Mouse (Mus musculus): ENCODE measurements around the gene Lama4. TPM values are rescaled to one million over a fixed set of nuclear protein-coding genes. Genes with fewer than 3 reads are reported as not detected.

Gene Lama4
- polyA plus RNA-seq, 3 experiments from 2014 or later, result not detected

DNA sequence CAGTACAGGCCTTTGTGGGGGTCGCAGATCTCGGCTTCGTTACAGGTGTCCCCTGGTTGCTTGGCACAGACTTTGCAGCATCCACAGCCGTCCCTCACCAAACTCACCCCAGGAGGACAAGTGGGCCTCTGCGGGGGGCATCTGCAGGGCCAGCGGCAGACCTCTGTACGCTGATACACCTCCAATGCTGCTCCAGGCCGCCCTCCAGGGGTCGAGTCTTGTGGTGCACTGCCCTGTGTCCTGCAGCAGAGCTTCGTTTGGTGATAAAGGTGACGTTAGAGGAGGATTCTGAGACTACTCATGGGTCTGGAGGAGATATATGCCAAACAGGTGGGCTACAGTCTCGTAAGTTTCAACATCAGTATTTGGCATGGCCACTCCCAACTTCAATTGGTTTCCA lies 193.0 kb downstream of the Lama4 start:
- no peak for ATAC-seq

Other genes starting within 250 kb of the Lama4 start
- not detected for gene Rfpl4b, start 143.7 kb upstream of the Lama4 start, polyA plus RNA-seq (2017; shearing (Covaris generic))
- 1 to 10 TPM; 1.6 to 2.3 (median 1.7) TPM for gene Fam229b, start 168.4 kb downstream of the Lama4 start, polyA plus RNA-seq (2017; shearing (Covaris generic))
- gene Tube1, start 168.5 kb downstream of the Lama4 start, polyA plus RNA-seq (2017; shearing (Covaris generic)), result 10 to 100 TPM in 1 of 3 experiments, 1 to 10 TPM in 2; 2.5 to 11.1 (median 3.4) TPM
- gene Ccn6, start 198.3 kb downstream of the Lama4 start, polyA plus RNA-seq (2017; shearing (Covaris generic)), result under 1 TPM in 1 of 3 experiments, not detected in 2; 0.34 TPM